ENCODE assay signal across 27 mouse cellular contexts in genomic region chr5:90494308-90494707, GRCm38 (mm10). TPM values are rescaled to one million over a fixed set of nuclear protein-coding genes. Genes with fewer than 3 reads are reported as not detected.
"Had no signal": no experiment of that assay in that cellular context is flagged by ENCODE, and none has a peak within 500 bp of the region (broad histone marks: within the 10 kb centered on the region; RNA-seq: fewer than 3 reads in every experiment).

No protein-coding gene starts in this region.

- H3K27me3 ChIP-seq: lung, embryonic 15.5 days; midbrain, embryonic 13.5 days; neural tube, embryonic 13.5 days had no signal

- H3K4me2 ChIP-seq: lung, embryonic 15.5 days; midbrain, embryonic 13.5 days; neural tube, embryonic 13.5 days had no signal

- H3K9me3 ChIP-seq: lung, embryonic 15.5 days; megakaryocyte, embryonic 14.5 days; midbrain, embryonic 10.5 days; midbrain, embryonic 13.5 days; neural tube, embryonic 13.5 days had no signal

- H3K27ac ChIP-seq: left cerebral cortex, adult 2 months; lung, embryonic 15.5 days; midbrain, embryonic 10.5 days; midbrain, embryonic 13.5 days; neural tube, embryonic 13.5 days had no signal

- ATAC-seq: intestine, postnatal 0 days; midbrain, embryonic 13.5 days; midbrain, embryonic 16.5 days had no signal

- H3K9ac ChIP-seq: lung, embryonic 15.5 days; midbrain, embryonic 13.5 days; neural tube, embryonic 13.5 days had no signal

- DNase-seq: kidney, adult 2 months; kidney, postnatal 10 days; kidney, postnatal 36 days; layer of hippocampus, postnatal 36 days; lung, adult 18-20 months; lung, postnatal 10 days; lung, postnatal 36 days; spleen, adult 18-20 months; thymus, adult 2 months; thymus, postnatal 14 days; thymus, postnatal 4 days had no signal

- H3K4me1 ChIP-seq: lung, embryonic 15.5 days; megakaryocyte, embryonic 14.5 days; midbrain, embryonic 10.5 days; midbrain, embryonic 13.5 days; neural tube, embryonic 13.5 days had no signal

- H3K36me3 ChIP-seq: lung, embryonic 15.5 days; midbrain, embryonic 10.5 days; midbrain, embryonic 13.5 days; neural tube, embryonic 13.5 days had no signal

- H3K4me3 ChIP-seq: left cerebral cortex, adult 2 months; lung, embryonic 15.5 days; megakaryocyte, embryonic 14.5 days; midbrain, embryonic 10.5 days; midbrain, embryonic 13.5 days; myocyte; neural tube, embryonic 13.5 days had no signal

RNA-seq across cellular contexts. Expression of gene Afp, which starts 3.8 kb away (rescaled TPM):
- total RNA-seq: layer of hippocampus, postnatal 10 days; layer of hippocampus, postnatal 36 days; left cerebral cortex, postnatal 36 days; monocyte, adult 5-6 weeks had no signal

RNA-seq across cellular contexts. Expression of gene Afm, which starts 24.4 kb away (rescaled TPM):
- total RNA-seq: layer of hippocampus, postnatal 10 days; layer of hippocampus, postnatal 36 days; left cerebral cortex, adult 2 months; left cerebral cortex, postnatal 10 days; left cerebral cortex, postnatal 36 days; monocyte, adult 5-6 weeks; neutrophil, adult 5-6 weeks had no signal
- polyA plus RNA-seq: limb, embryonic 11.5 days; limb, embryonic 14.5 days; midbrain, embryonic 10.5 days; midbrain, embryonic 13.5 days; midbrain, embryonic 16.5 days; myocyte; neural tube, embryonic 13.5 days; thymus, adult 2 months had no signal

RNA-seq across cellular contexts. Expression of gene Alb, which starts 33.6 kb away (rescaled TPM):
- total RNA-seq: layer of hippocampus, postnatal 10 days; layer of hippocampus, postnatal 36 days; left cerebral cortex, adult 2 months; left cerebral cortex, postnatal 36 days; monocyte, adult 5-6 weeks; neutrophil, adult 5-6 weeks had no signal
- polyA plus RNA-seq: midbrain, embryonic 10.5 days; midbrain, embryonic 16.5 days; myocyte had no signal
